Mouse (Mus musculus): ENCODE results near the gene Ggta1.

GRCm38 (mm10) chr2:35446300-35446699 lies 16.7 kb downstream of the Ggta1 start:
- no peak for TF ChIP-seq POLR2A (IDR thresholded peaks at IDR 0.05; ENCODE audit: insufficient read length, low read depth)
- TF ChIP-seq MAX (IDR thresholded peaks at IDR 0.05; ENCODE audit: low read depth): no peak
- no peak for TF ChIP-seq TCF12 (IDR thresholded peaks at IDR 0.05; ENCODE audit: insufficient read depth, poor library complexity, severe bottlenecking)
- TF ChIP-seq POLR2AphosphoS2 (IDR thresholded peaks at IDR 0.05; ENCODE audit: insufficient read length, low read depth): no peak
- no peak for TF ChIP-seq USF1 (IDR thresholded peaks at IDR 0.05; ENCODE audit: low read depth)

All from myocyte (in vitro differentiated cells).